Mouse (Mus musculus): ENCODE results near the gene Slc39a13. TPM values are rescaled to one million over a fixed set of nuclear protein-coding genes. Genes with fewer than 3 reads are reported as not detected.
"Not testable (repeated sequence)": the region's sequence is repeated elsewhere in the genome, so short reads cannot be mapped to it uniquely, and the experiment has no call there.

Slc39a13 gene
- polyA plus RNA-seq, 1 experiment from 2014 or later: 15.3 TPM

- Histone ChIP-seq H3K27me3 (replicated peaks) (no peaks in the 10 kb centered on the region), H3K36me3 (no peaks in the 10 kb centered on the region), H3K4me3 (no peak overlapping the region), H3K9me3 (replicated peaks) (no peaks in the 10 kb centered on the region), H3K9ac (no peak overlapping the region), H3K4me2 (peak overlapping the region; percentile 37), H3K4me1 (peaks cover 46% of the 10 kb centered on the region), H3K27ac (no peak overlapping the region)
- ATAC-seq: peak; percentile 43
- 41% methylated on average over 21 of the region's 21 CpGs for WGBS (ENCODE audit: insufficient replicate concordance)
Observed at GRCm38 (mm10) chr2:91042651-91043398, 27.4 kb downstream of the Slc39a13 start.

GRCm38 (mm10) chr2:91041786-91042185 lies 28.4 kb downstream of the Slc39a13 start:
- Histone ChIP-seq H3K9me3 (replicated peaks) (no peaks in the 10 kb centered on the region), H3K4me3 (no peak overlapping the region), H3K4me1 (peaks cover 39% of the 10 kb centered on the region), H3K27ac (0 out of 2 replicates have a peak overlapping the region, but pooled peaks have one; percentile 1), H3K36me3 (no peaks in the 10 kb centered on the region), H3K27me3 (replicated peaks) (no peaks in the 10 kb centered on the region), H3K9ac (no peak overlapping the region), H3K4me2 (no peak overlapping the region)
- ATAC-seq: no peak
- WGBS (ENCODE audit: insufficient replicate concordance): 71% methylated on average over 8 of the region's 8 CpGs

GRCm38 (mm10) chr2:91035385-91035784 lies 34.8 kb downstream of the Slc39a13 start, which contains the start of gene Rapsn:
TSS of gene Rapsn (plus strand) at chr2:91035620.
- Histone ChIP-seq H3K27ac (no peak within 1 kb of the TSS), H3K27me3 (replicated peaks) (no peaks in the 10 kb centered on the region), H3K4me1 (peaks cover 11% of the 10 kb centered on the region), H3K4me3 (no peak within 1 kb of the TSS), H3K9me3 (replicated peaks) (no peaks in the 10 kb centered on the region), H3K4me2 (no peak within 1 kb of the TSS), H3K9ac (no peak within 1 kb of the TSS), H3K36me3 (no peaks in the 10 kb centered on the region)
- 72% methylated on average over 9 of the region's 9 CpGs for WGBS (ENCODE audit: insufficient replicate concordance)
- ATAC-seq: no peak

GRCm38 (mm10) chr2:91033000-91033399 lies 37.2 kb downstream of the Slc39a13 start:
- no peak for ATAC-seq
- 0 out of 2 replicates have a peak, but pooled peaks cover 3% of the 10 kb centered on the region for H3K36me3 ChIP-seq
- WGBS (ENCODE audit: insufficient replicate concordance): 13% methylated on average over 3 of the region's 3 CpGs
- no peaks in the 10 kb centered on the region for H3K9me3 ChIP-seq (replicated peaks)
- no peak overlapping the region for H3K4me3 ChIP-seq
- H3K4me1 ChIP-seq: peaks cover 27% of the 10 kb centered on the region
- H3K4me2 ChIP-seq: no peak overlapping the region
- H3K9ac ChIP-seq: no peak overlapping the region
- H3K27me3 ChIP-seq (replicated peaks): no peaks in the 10 kb centered on the region
- H3K27ac ChIP-seq: no peak overlapping the region

GRCm38 (mm10) chr2:91031216-91031615 lies 39.0 kb downstream of the Slc39a13 start:
- no peak overlapping the region for H3K9ac ChIP-seq
- H3K27ac ChIP-seq: no peak overlapping the region
- WGBS (ENCODE audit: insufficient replicate concordance): 72% methylated on average over 4 of the region's 4 CpGs
- no peaks in the 10 kb centered on the region for H3K9me3 ChIP-seq (replicated peaks)
- 0 out of 2 replicates have a peak, but pooled peaks cover 3% of the 10 kb centered on the region for H3K36me3 ChIP-seq
- no peaks in the 10 kb centered on the region for H3K27me3 ChIP-seq (replicated peaks)
- no peak overlapping the region for H3K4me2 ChIP-seq
- H3K4me3 ChIP-seq: no peak overlapping the region
- ATAC-seq: no peak
- H3K4me1 ChIP-seq: peaks cover 45% of the 10 kb centered on the region

- Histone ChIP-seq H3K27me3 (replicated peaks) (no peaks in the 10 kb centered on the region), H3K9ac (peak overlapping the region; percentile 76), H3K27ac (peak overlapping the region; percentile 95), H3K4me3 (peak overlapping the region; percentile 65), H3K36me3 (peaks cover 29% of the 10 kb centered on the region), H3K4me1 (peaks cover 78% of the 10 kb centered on the region), H3K4me2 (peak overlapping the region; percentile 74), H3K9me3 (replicated peaks) (no peaks in the 10 kb centered on the region)
- peak; percentile 78 for ATAC-seq
- 43% methylated on average over 9 of the region's 9 CpGs for WGBS (ENCODE audit: insufficient replicate concordance)
Observed at GRCm38 (mm10) chr2:91027391-91028214, 42.6 kb downstream of the Slc39a13 start.

- Histone ChIP-seq H3K27ac (peak overlapping the region; percentile 95), H3K4me2 (peak overlapping the region; percentile 74), H3K27me3 (replicated peaks) (no peaks in the 10 kb centered on the region), H3K36me3 (peaks cover 39% of the 10 kb centered on the region), H3K9me3 (replicated peaks) (no peaks in the 10 kb centered on the region), H3K4me1 (peaks cover 77% of the 10 kb centered on the region), H3K9ac (peak overlapping the region; percentile 76), H3K4me3 (peak overlapping the region; percentile 65)
- 24% methylated on average over 1 of the region's 1 CpGs for WGBS (ENCODE audit: insufficient replicate concordance)
- ATAC-seq: peak; percentile 84
Observed at GRCm38 (mm10) chr2:91026491-91026890, 43.7 kb downstream of the Slc39a13 start.

- Histone ChIP-seq H3K9me3 (replicated peaks) (no peaks in the 10 kb centered on the region), H3K36me3 (peaks cover 53% of the 10 kb centered on the region), H3K27me3 (replicated peaks) (no peaks in the 10 kb centered on the region), H3K4me3 (peak overlapping the region; percentile 65), H3K4me2 (peak overlapping the region; percentile 74), H3K27ac (peak overlapping the region; percentile 95; the same call in 1 of the 2 replicates), H3K9ac (peak overlapping the region; percentile 67), H3K4me1 (peaks cover 64% of the 10 kb centered on the region)
- no peak for ATAC-seq
- WGBS (ENCODE audit: insufficient replicate concordance): 89% methylated on average over 1 of the region's 1 CpGs
Observed at GRCm38 (mm10) chr2:91025081-91025516, 45.1 kb downstream of the Slc39a13 start.

- Histone ChIP-seq H3K4me3 (no peak overlapping the region), H3K36me3 (peaks cover 63% of the 10 kb centered on the region), H3K4me1 (peaks cover 60% of the 10 kb centered on the region), H3K27ac (peak overlapping the region; percentile 27), H3K27me3 (replicated peaks) (no peaks in the 10 kb centered on the region), H3K9me3 (replicated peaks) (no peaks in the 10 kb centered on the region), H3K4me2 (peak overlapping the region; percentile 74), H3K9ac (no peak overlapping the region)
- ATAC-seq: peak; percentile 41; the same call in 1 of the 2 replicates
- 71% methylated on average over 1 of the region's 1 CpGs for WGBS (ENCODE audit: insufficient replicate concordance)
Observed at GRCm38 (mm10) chr2:91023956-91024355, 46.3 kb downstream of the Slc39a13 start.

GRCm38 (mm10) chr2:91023131-91023530 lies 47.1 kb downstream of the Slc39a13 start:
- peak overlapping the region; percentile 27; the same call in 1 of the 2 replicates for H3K27ac ChIP-seq
- peaks cover 70% of the 10 kb centered on the region for H3K36me3 ChIP-seq
- H3K4me3 ChIP-seq: no peak overlapping the region
- H3K9me3 ChIP-seq (replicated peaks): no peaks in the 10 kb centered on the region
- no peak overlapping the region for H3K4me2 ChIP-seq
- 74% methylated on average over 2 of the region's 2 CpGs for WGBS (ENCODE audit: insufficient replicate concordance)
- H3K27me3 ChIP-seq (replicated peaks): no peaks in the 10 kb centered on the region
- no peak overlapping the region for H3K9ac ChIP-seq
- ATAC-seq: no peak
- peaks cover 55% of the 10 kb centered on the region for H3K4me1 ChIP-seq

- Histone ChIP-seq H3K4me1 (peaks cover 50% of the 10 kb centered on the region), H3K36me3 (peaks cover 79% of the 10 kb centered on the region)
- not testable (repeated sequence) for ATAC-seq; H3K4me2 ChIP-seq; H3K4me3 ChIP-seq; H3K27me3 ChIP-seq (replicated peaks); H3K27ac ChIP-seq; H3K9ac ChIP-seq; H3K9me3 ChIP-seq (replicated peaks)
- WGBS (ENCODE audit: insufficient replicate concordance): 91% methylated on average over 7 of the region's 7 CpGs
Observed at GRCm38 (mm10) chr2:91022266-91022665, 48.0 kb downstream of the Slc39a13 start.

- H3K27ac ChIP-seq: no peak overlapping the region
Observed at GRCm38 (mm10) chr2:91019911-91020310, 50.3 kb downstream of the Slc39a13 start.

More at GRCm38 (mm10) chr2:91019911-91020310, 50.3 kb downstream of the Slc39a13 start:
- H3K4me2 ChIP-seq: no peak overlapping the region
- 89% methylated on average over 3 of the region's 3 CpGs for WGBS (ENCODE audit: insufficient replicate concordance)
- no peak overlapping the region for H3K4me3 ChIP-seq
- H3K4me1 ChIP-seq: peaks cover 36% of the 10 kb centered on the region
- ATAC-seq: no peak
- no peaks in the 10 kb centered on the region for H3K9me3 ChIP-seq (replicated peaks)
- H3K27me3 ChIP-seq (replicated peaks): no peaks in the 10 kb centered on the region
- peaks cover 95% of the 10 kb centered on the region for H3K36me3 ChIP-seq
- no peak overlapping the region for H3K9ac ChIP-seq
